Mouse (Mus musculus) hematopoietic stem cell, adult 5-6 weeks (primary cell): ENCODE results near the gene Mpo. TPM values are rescaled to one million over a fixed set of nuclear protein-coding genes. Genes with fewer than 3 reads are reported as not detected.

ENCODE experiments used
- ATAC-seq, 2 experiments: fragments of 125-278 bp in 1 of 2; replicated peaks in 1 of 2; 2 replicates each; pipeline ENCODE4 v1.8.0; 2016 to 2017; ENCODE audit warnings: inconsistent platforms in 2 of 2, mild to moderate bottlenecking in 2 of 2, moderate number of reproducible peaks in 2 of 2, low read depth in 1 of 2, moderate TSS enrichment in 1 of 2; ENCODE audit not compliant: low FRiP score in 2 of 2, poor library complexity in 2 of 2, severe bottlenecking in 2 of 2, insufficient read depth in 1 of 2, low TSS enrichment in 1 of 2
- total RNA-seq: library from RNA; stranded (forward); fragments of 172-1452, 232-1000 nt; gene quantifications from 2 replicates; pipeline ENCODE4 v1.2.3, GENCODE M21; 2017

Mpo gene
- total RNA-seq, 1 experiment from 2014 or later: 288 TPM

DNA sequence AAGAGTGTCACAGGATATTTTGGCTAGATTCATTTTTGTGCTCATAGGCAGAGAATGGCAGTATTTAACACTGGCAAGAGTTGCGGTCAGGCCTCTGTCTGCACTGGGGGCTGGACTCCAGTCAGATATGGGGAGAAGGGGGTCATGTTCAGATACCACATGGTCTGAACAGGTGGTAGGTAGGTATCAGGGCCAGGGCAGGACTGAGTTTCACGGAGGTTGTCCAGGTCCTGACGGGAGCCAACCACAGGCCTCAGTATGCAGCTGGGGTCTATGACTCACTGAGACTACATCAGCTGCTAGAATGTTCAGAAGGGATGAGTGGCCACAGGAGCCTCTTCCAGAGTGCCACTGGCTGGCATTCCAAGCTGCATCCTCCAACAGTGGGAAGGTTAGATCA is 21.0 kb upstream of the Mpo start:
- no peak for ATAC-seq

DNA sequence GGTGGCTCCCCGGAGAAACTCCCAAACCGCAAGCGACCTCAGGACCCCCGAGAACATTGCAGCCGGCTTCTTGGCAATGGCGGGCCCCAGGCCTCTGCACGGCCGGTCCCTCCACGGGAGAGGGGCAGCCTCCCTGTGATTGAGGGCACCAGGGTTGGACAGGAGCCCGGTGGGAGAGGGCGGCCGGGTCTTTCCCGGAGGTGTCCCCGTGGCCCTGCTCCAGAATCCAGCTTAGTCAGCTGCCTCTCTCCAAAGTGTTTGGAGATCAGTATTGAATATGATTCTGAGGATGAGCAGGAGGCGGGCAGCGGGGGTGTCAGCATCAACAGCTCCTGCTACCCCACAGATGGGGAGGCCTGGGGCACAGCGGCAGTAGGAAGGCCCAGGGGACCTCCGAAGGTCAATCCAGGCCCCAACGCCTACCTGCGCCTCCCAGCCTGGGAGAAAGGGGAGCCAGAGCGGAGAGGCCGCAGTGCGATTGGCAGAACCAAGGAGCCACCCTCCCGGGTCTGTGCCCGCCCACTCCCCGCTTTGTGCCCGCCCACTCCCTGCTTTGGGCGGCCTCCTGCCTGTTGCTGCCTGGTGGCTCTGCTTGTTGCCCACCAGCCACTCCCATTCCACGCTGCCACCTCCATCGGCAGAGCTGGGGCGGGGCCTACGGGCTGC is 15.1 kb upstream of the Mpo start:
- peak; percentile 74 to 77 for ATAC-seq

DNA sequence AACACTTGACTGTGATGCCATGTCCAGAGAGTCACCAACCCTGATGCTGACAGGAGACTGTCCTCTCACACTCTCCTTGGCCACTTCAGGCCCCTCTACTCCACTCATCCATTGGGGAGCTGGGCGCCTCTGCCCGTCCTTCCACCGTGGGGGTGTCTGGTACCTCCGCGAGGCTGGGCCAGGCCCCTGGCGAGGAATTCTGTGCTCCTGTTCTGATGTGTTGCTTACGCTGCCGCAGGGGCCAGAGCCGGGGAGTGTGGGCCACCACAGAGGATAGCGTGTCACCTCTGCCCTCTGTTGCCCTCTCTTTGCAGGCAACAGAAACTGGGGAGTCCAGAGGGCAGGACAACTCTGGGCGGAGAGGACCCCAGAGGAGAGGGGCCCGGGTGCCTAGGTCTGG is 14.5 kb upstream of the Mpo start:
- 0 out of 4 replicates have a peak, but pooled peaks of 1 of the 2 experiments have one; percentile 4 for ATAC-seq

DNA sequence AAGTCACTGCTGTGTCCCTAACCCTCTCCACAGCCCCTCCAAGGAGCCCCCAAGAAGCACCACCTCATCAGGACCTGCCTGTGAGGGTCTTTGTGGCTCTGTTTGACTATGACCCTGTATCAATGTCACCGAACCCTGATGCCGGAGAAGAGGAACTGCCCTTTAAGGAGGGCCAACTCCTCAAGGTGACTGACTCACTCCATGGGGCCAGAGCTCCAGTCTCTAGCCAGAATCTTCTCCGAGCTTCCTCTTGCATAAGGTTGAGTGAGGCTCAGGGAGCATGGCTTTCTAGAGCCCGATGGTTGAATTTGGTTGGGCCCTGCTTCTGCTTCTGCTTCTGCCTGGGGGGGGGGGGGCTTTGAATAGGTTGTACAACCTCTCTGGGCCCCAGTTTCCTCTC is 14.0 kb upstream of the Mpo start:
- peak in 1 of 2 experiments; percentile 22; a peak in 1 of 4 replicates for ATAC-seq

DNA sequence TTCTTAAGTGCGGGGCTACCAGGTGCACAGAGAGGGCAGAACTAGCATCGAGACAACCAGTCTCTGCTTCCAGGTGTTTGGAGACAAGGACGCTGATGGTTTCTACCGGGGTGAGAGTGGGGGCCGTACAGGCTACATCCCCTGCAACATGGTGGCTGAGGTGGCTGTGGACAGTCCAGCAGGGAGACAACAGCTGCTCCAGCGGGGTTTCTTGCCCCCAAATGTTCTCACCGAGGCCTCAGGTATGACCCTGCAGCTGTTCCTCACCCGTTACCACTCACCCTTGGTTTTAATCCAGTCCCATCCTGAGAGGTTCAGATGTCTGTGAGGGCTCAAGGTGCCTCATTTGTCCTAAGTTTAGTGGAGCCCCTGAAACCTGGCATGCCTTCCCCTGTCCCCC is 13.3 kb upstream of the Mpo start:
- ATAC-seq: no peak

DNA sequence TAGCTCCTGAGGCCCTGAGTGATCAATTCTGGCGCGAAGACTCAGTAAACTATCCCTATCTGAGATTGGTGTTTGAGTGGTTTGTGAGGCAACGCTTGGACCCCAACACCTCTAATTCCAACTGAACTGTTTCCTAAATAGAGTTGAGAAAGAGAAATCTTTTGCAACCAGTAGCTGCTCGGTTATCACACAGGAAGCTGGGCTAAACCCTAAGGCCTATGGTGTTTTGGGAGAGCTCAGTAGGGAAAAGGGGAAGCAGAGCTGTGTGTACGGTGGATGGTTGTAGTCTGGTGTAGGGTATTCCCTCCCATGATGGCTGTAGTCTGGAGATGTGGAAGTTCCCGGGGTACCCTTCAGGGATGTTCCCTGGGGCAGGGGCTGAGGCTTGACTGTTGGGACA is 3.3 kb upstream of the Mpo start:
- peak; percentile 42 to 55; a peak in 2 of 4 replicates for ATAC-seq

DNA sequence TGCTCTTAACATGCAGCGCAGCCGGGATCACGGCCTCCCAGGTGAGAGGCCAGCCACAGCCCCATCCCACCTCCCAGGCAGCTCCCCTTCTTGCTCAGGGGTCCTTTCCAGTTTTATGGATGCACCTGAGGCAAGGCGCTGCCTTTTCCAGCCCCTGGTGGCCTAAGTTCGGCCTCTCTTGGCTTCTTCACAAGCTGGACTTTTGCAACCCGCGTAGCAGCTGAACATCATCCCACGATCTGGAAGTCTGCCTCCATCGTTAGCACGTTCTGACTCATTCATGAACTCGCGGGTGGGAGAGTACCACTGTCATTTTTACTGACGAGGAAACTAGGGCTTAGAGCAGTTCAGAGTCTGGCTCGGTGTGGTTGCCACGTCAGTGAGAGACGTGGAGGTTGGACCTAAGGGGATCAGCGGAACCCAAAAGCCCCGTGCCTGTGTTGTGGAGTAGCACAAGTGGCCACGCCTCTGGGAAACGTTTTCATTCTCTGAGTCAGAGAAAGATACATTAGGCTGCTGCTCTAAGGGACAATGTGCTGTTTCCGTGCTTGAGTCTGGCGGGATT is 8.4 kb downstream of the Mpo start:
- no peak for ATAC-seq

DNA sequence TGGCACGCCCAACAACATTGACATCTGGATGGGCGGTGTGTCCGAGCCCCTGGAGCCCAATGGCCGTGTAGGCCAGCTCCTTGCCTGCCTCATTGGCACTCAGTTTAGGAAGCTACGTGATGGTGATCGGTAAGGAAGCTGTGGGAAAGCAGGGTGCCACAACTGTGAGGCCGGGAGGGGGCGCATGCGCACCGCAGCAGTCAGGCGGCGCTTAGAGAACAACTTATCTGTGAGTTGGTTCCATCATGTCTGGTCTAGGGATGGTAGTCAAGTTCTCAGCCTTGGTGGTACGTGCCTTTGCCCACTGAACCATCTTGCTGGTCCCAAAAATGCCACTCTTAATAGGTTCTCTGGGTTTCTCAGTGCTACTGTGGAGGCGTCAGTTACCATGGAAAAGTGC is 9.2 kb downstream of the Mpo start:
- 0 out of 4 replicates have a peak, but pooled peaks of 1 of the 2 experiments have one; percentile 31 for ATAC-seq

DNA sequence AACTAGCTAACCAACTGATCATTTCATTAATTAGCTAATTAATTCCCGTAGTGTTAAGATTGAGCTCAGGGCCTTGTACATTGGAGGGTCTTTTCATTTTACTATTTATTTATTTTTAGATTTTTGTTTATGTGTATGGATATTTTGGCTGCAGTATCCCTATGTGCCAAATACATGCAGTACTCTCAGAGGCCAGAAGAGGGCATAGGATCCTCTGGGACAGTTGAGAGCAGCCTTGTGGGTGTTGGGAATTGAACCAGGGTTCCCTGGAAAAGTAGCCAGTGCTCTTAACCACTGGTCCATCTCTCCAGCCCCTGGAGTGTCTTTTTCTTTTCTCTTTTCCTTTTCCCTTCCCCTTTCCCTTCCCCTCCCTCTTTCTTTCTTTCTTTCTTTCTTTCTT is 12.1 kb downstream of the Mpo start:
- no peak for ATAC-seq

DNA sequence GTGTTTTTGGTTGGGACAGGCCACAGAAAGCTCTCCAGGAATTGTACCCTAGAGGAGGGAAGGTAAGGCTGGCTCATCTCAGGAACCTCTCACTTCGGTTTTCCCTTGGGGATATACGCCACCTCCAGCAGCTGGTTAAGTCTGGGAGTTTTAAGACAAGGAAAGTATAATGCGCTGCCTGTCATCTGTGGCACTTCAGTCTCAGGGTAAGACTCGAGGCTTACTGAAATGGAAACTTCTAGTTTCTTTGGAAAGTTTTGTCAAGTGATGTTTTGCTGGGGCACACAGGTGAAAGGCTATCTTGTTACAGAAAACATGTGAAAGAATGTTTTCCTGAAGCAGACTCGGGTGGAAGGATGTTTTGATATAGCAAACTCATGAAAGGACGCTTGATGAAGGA is 14.1 kb downstream of the Mpo start:
- no peak for ATAC-seq

DNA sequence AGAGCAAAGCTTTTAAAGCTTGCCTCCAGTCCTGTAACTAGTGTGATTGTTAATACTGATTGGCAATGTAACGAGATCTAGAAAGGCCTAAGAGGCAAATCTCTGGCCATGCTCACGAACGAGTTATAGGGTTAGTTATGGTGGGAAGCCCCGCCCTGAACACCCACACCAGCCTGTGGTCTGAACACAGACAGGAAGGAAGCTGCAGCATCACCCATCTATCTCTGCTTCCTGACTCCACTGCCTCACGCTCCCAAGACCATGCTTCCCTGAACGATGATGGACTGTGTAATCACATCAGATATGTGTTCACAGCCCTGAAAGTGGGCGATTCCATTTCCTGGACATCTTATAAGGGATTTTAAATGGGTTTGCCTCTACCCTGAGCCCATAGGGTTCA is 14.9 kb downstream of the Mpo start:
- peak in 1 of 2 experiments; percentile 49; a peak in 2 of 4 replicates for ATAC-seq

DNA sequence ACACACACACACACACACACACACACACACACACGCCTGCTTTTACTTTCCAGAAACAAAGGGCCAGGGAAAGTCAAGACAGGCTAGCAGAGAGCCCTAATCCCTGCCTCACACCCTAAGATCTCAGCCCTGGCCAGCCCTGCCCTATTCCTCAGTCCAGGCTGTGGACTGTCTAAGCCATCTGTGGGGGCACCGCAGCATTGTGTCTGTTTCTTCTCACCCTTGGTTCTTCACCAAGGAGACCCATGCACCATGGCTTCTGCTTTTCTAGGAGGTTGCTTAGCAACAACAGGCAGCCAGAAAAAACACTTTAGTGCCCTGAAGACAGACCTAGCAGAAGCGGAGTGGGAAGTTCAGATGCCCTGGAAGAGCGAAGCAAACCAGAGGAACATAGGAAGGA is 18.0 kb downstream of the Mpo start:
- ATAC-seq: peak; percentile 89 to 91

DNA sequence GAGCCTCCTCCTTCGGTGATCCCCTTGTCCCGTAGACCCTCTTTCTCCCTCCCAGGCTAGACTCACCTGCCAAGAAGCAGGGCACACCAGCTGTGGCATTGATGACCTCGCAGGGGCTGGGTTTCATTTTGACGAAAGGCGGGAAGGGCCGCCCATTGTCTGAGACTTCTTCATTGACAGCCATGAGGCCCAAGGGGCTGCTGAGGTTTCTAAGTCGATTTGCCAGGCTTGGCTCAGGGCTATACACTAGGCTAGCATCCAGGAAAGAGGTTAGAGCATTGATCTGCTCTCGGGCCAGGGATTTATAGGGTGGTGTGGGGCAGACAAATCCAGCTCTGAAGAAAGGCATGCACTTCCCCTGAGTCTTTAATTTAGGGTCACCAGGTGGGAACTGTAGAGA is 21.4 kb downstream of the Mpo start:
- ATAC-seq: no peak

DNA sequence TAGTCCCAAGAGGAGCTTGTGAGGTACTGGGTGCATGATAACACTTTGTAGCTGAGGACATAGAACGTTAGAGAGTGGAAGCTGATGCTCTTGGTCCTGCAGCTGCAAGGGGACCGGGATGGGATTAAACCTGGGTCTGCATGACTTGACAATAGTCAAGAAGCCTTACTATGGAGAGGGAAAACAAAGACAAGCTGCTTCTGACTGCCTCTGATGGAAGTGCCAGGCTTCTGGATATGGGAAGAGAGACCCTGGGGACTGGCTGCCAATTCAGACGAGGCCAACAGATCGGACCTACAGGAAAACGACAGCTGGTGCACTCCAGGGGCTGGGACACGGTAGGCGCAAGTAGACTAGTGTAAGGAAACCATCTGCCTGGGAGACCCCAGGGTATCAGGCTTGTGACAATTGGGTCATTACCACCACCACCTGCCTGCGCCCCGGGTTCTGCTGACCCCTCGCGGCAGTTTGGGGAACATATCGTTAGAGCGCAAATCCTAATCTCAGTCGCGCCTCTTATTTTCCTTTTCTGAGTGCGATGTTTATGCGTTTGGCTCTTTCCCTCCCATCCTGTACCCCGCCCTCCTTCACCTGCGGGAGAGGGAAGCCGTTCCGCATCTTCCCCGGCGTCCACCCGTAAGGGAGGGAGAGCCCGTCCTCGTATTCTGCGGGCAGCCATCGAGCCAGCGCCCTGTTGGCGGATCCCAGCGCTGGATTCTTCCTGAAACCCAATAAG is 23.5 kb downstream of the Mpo start:
- peak; percentile 68 to 74 for ATAC-seq

DNA sequence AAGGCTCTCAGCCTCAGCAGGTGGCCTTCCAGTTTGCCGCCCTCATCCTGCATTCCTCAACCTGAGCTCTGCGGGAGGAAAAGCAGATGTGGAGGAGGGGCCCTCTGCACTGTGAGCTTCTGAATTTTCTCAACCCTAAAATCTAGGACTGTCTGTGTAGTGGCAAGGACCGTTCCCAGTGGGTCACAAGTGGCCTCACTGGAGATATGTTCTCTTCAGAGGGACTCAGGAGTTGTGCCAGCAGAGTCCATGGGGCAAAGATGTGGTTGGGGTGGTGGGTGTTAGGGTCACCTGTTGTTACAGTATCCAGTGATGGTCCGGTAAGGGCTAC is 24.0 kb downstream of the Mpo start:
- ATAC-seq: no peak; a peak in 1 of 4 replicates

DNA sequence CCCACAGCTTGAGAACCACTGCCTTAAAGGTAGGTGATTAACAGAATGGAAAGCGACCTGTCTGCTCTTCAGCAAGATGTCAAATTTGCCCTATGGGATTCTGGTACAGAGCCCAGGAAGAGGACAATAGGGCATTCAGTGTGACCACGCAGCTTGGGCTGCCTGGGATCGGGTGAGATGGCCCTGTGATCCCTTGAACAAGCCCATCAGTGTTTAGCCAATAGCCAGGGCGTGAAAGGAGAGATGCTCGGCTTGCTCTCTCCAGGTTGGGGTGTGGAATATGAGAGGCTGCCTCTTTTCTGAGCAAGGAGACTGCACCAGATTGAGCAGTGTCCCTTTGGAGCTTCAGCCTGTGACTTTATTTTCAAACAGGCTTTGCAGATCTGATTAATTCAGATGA is 28.1 kb downstream of the Mpo start:
- no peak for ATAC-seq

DNA sequence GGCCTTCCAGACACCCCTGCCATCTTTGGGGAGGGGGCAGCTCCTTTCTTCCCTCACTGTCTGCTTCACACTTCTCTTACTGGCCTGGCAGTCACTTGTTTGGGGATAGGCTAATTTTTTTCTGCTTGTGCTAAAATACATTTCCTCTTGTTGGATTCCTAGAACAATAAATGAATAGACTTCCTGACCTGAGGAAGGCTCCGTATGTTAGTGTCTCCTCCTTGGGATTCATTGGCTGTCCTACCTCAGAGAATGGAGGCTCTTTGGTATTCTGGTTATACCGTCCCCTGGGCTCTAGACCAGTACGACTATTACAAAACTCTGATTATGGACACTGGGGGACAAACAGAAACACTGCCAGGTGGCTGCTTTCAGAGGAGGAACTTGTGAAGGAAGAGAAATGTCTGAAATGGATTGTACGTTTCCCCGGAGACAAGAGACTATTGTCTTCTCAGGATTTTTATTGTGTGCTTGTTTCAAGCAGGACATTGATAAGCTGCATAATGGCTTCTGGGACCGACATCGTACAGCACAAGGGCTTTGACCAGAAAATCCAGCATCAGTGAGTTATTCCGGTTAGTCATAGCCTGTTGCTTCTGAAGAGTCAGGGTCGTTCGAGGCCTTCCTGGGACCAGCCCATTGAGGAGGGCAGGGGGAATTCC is 35.0 kb downstream of the Mpo start, which contains the start of gene Lpo:
Gene Lpo, minus strand, starts transcription at position 51 of the 662 bp plus-strand sequence.
- ATAC-seq: no peak

DNA sequence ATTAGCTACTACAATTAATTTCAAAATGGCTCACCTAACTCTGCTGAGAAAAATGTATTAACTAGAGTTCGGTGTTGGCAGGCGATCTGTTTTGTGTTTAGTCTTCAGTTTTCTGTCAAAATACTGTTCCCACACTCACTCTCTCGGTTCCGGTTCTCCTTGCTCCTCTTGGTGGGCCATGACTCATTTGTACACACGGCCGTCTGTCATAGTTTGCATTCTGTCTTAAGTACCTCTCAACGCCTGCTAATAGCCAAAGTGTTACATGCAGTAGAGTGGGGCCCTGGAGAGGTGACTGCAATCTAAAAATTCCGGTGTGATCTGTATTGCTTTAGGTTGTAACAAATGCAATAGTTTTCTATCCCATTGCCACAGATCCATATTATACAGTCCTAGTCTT is 47.3 kb downstream of the Mpo start:
- ATAC-seq: no peak
